Mouse (Mus musculus): ENCODE measurements at regions not wholly inside any gene's neighbourhood (a gene's known extent, or its start where the extent isn't known, plus 50 kb on each side); places are given as distances from the start of the nearest gene placed in this dataset.

DNA sequence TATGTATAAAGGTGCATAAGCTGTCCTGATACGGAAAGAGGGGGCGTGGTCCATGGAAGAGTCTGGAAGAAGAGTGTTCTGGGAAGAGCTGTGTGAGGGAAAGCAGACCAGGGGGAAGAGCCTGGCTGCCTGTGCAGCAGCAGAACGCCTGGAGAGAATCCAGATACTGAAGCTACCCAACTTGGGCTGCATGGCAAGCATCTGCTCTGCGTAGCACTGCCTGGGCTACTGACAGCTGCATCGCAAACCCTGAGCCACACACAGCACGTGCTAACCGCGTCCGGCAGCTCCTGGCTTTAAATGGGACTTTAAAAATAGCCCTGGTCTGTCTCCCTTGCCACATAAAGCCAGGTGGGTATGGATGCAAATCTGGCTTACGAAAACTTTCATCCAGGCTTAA, 78.9 kb downstream of the Spata19 start:
- TF ChIP-seq SRF (IDR thresholded peaks at IDR 0.05; ENCODE audit: control insufficient read depth, insufficient read length, low read depth) (no peak), TCF12 (IDR thresholded peaks at IDR 0.05; ENCODE audit: insufficient read depth, poor library complexity, severe bottlenecking) (peak; percentile 38), CEBPB (IDR thresholded peaks at IDR 0.05; ENCODE audit: insufficient read depth, poor library complexity, severe bottlenecking) (no peak), MYOD1 (IDR thresholded peaks at IDR 0.05; ENCODE audit: control insufficient read depth in 1 of 3, insufficient read length in 2 of 3, low read depth in 2 of 3) (peak in 2 of 3 experiments; percentile 50 to 89), USF1 (IDR thresholded peaks at IDR 0.05; ENCODE audit: low read depth) (no peak), MYOG (IDR thresholded peaks at IDR 0.05; ENCODE audit: control insufficient read depth in 1 of 3, insufficient read depth in 1 of 3, insufficient read length in 2 of 3, low read depth in 2 of 3) (peak in 2 of 3 experiments; percentile 83 to 96), TCF3 (IDR thresholded peaks at IDR 0.05; ENCODE audit: insufficient read length, low read depth) (peak; percentile 87)
- Histone ChIP-seq H3K27me3 (ENCODE audit: control insufficient read depth, insufficient read depth, insufficient read length) (no peaks in the 10 kb centered on the region), H3K4me2 (ENCODE audit: low read depth) (no peak overlapping the region), H3K4me3 (no peak overlapping the region), H3K79me2 (ENCODE audit: control insufficient read depth, insufficient read depth) (no peaks in the 10 kb centered on the region), H3K36me3 (ENCODE audit: control insufficient read depth, insufficient read depth) (no peaks in the 10 kb centered on the region), H3ac (ENCODE audit: control insufficient read depth, insufficient read length) (no peak overlapping the region)

DNA sequence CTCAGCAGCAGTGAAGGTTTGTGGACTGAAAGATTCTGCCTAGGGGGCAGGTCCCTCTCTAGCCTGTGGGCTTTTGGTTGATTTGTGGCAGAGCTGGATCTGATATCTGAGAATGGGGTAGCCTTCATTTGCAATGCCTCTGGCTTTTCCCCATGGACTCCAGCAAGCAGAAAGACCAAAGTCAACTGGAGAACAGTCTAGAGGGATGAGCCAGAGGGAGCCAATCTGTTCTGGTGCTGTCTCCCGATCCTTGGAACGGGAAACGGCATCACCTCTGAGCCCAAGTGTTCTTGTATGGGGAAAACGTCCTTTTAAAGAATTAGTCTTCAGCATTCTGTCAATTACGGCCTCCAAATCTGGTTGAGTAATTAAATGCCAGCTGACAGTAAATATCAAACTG, 80.0 kb downstream of the Spata19 start:
- TF ChIP-seq E2F4 (IDR thresholded peaks at IDR 0.05; ENCODE audit: insufficient read depth) (no peak), MAX (IDR thresholded peaks at IDR 0.05; ENCODE audit: low read depth) (no peak), TCF3 (IDR thresholded peaks at IDR 0.05; ENCODE audit: insufficient read length, low read depth) (no peak)
- Histone ChIP-seq H3K4me3 (no peak overlapping the region), H3K27me3 (ENCODE audit: control insufficient read depth, insufficient read depth, insufficient read length) (no peaks in the 10 kb centered on the region), H3ac (ENCODE audit: control insufficient read depth, insufficient read length) (no peak overlapping the region), H3K4me2 (ENCODE audit: low read depth) (no peak overlapping the region), H3K36me3 (ENCODE audit: control insufficient read depth, insufficient read depth) (no peaks in the 10 kb centered on the region), H3K79me2 (ENCODE audit: control insufficient read depth, insufficient read depth) (no peaks in the 10 kb centered on the region)

DNA sequence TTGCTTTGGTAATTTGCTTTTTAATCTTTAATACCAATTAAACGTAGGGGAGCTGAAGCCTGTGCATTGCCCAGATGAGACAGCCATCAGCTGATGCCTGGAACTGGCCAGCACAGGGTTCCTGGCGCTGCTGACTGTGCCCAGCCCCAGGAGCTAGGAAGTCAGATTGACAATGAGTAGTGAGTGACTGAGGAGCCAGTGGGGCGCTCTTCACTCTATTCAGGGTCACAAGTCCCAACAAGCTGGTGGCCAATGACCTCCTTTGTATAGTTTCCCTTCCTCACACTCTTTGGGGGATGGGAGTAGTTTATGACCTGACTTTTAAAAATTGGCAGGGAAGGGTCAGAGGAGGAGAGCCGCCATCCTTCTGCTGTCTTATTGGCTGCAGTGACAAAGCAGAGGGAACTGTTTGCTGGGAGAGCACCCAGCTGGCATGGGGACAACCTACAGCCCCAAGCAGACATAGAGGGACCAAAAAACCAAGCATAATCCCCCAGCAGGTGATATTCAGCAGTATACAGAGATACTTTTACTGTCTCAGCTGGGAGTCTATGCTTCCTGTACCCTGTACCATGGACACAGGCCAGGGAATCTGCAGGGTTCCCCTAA, 80.6 kb downstream of the Spata19 start:
- Histone ChIP-seq H3K79me2 (ENCODE audit: control insufficient read depth, insufficient read depth) (no peaks in the 10 kb centered on the region), H3K4me2 (ENCODE audit: low read depth) (no peak overlapping the region), H3K4me3 (no peak overlapping the region), H3ac (ENCODE audit: control insufficient read depth, insufficient read length) (no peak overlapping the region), H3K36me3 (ENCODE audit: control insufficient read depth, insufficient read depth) (no peaks in the 10 kb centered on the region), H3K27me3 (ENCODE audit: control insufficient read depth, insufficient read depth, insufficient read length) (no peaks in the 10 kb centered on the region)
- TF ChIP-seq POLR2A (IDR thresholded peaks at IDR 0.05; ENCODE audit: insufficient read length, low read depth) (no peak), USF1 (IDR thresholded peaks at IDR 0.05; ENCODE audit: low read depth) (no peak), MAX (IDR thresholded peaks at IDR 0.05; ENCODE audit: low read depth) (no peak), TCF12 (IDR thresholded peaks at IDR 0.05; ENCODE audit: insufficient read depth, poor library complexity, severe bottlenecking) (no peak), E2F4 (IDR thresholded peaks at IDR 0.05; ENCODE audit: insufficient read depth) (no peak), POLR2AphosphoS2 (IDR thresholded peaks at IDR 0.05; ENCODE audit: insufficient read length, low read depth) (no peak), MYOD1 (IDR thresholded peaks at IDR 0.05; ENCODE audit: control insufficient read depth in 1 of 3, insufficient read length in 2 of 3, low read depth in 2 of 3) (no peak), REST (IDR thresholded peaks at IDR 0.05; ENCODE audit: insufficient read depth, insufficient read length) (no peak), MYOG (IDR thresholded peaks at IDR 0.05; ENCODE audit: control insufficient read depth in 1 of 3, insufficient read depth in 1 of 3, insufficient read length in 2 of 3, low read depth in 2 of 3) (no peak), TCF3 (IDR thresholded peaks at IDR 0.05; ENCODE audit: insufficient read length, low read depth) (no peak)

DNA sequence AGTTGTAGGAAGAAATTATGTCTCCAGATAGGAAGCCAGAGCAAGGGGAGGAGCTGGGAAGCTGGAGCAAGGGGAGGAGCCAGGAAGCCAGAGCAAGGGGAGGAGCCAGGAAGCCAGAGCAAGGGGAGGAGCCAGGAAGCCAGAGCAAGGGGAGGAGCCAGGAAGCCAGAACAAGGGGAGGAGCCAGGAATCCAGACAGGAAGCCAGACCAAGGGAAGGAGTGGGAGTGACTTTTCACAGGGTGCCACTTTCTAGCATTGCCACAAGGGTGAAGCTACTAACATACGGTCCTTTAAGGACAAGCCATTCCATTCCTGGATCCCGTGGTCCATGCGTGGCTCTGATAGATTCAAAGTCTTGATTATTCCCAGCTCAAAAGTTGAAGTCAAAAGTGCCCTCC, 81.7 kb downstream of the Spata19 start:
- no peak overlapping the region for H3K4me2 ChIP-seq (ENCODE audit: low read depth)
- H3K36me3 ChIP-seq (ENCODE audit: control insufficient read depth, insufficient read depth): no peaks in the 10 kb centered on the region
- no peaks in the 10 kb centered on the region for H3K27me3 ChIP-seq (ENCODE audit: control insufficient read depth, insufficient read depth, insufficient read length)
- H3K4me3 ChIP-seq: no peak overlapping the region
- H3K79me2 ChIP-seq (ENCODE audit: control insufficient read depth, insufficient read depth): no peaks in the 10 kb centered on the region
- H3ac ChIP-seq (ENCODE audit: control insufficient read depth, insufficient read length): no peak overlapping the region
- TF ChIP-seq USF1 (IDR thresholded peaks at IDR 0.05; ENCODE audit: low read depth) (no peak), E2F4 (IDR thresholded peaks at IDR 0.05; ENCODE audit: insufficient read depth) (no peak), MAX (IDR thresholded peaks at IDR 0.05; ENCODE audit: low read depth) (no peak), CEBPB (IDR thresholded peaks at IDR 0.05; ENCODE audit: insufficient read depth, poor library complexity, severe bottlenecking) (no peak), MYOG (IDR thresholded peaks at IDR 0.05; ENCODE audit: control insufficient read depth in 1 of 3, insufficient read depth in 1 of 3, insufficient read length in 2 of 3, low read depth in 2 of 3) (no peak), POLR2AphosphoS2 (IDR thresholded peaks at IDR 0.05; ENCODE audit: insufficient read length, low read depth) (no peak), MYOD1 (IDR thresholded peaks at IDR 0.05; ENCODE audit: control insufficient read depth in 1 of 3, insufficient read length in 2 of 3, low read depth in 2 of 3) (no peak), TCF12 (IDR thresholded peaks at IDR 0.05; ENCODE audit: insufficient read depth, poor library complexity, severe bottlenecking) (no peak), TCF3 (IDR thresholded peaks at IDR 0.05; ENCODE audit: insufficient read length, low read depth) (no peak)

DNA sequence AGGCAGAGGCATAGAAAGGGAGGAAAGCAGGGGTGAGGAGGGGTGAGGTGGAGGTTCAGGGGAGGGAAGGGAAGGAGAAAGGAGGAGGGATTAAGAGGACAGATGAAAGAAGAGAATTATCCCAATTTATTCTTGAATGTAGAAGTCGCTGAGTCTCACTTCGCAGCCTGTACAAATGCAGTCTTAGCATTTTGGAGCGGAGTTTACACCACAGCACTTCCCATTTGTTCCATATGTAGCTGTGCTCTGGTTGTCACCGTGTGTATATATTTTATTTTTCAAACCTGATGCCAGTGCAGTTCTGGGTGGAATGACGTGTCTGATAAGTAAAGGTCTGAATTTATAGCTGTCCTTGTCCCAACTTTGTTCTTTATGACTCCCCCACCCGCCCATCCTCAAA, 105.2 kb downstream of the Spata19 start:
- Histone ChIP-seq H3ac (ENCODE audit: control insufficient read depth, insufficient read length) (no peak overlapping the region), H3K27me3 (ENCODE audit: control insufficient read depth, insufficient read depth, insufficient read length) (no peaks in the 10 kb centered on the region), H3K4me3 (no peak overlapping the region), H3K79me2 (ENCODE audit: control insufficient read depth, insufficient read depth) (no peaks in the 10 kb centered on the region), H3K4me2 (ENCODE audit: low read depth) (no peak overlapping the region), H3K36me3 (ENCODE audit: control insufficient read depth, insufficient read depth) (no peaks in the 10 kb centered on the region)
- TF ChIP-seq MYOG (IDR thresholded peaks at IDR 0.05; ENCODE audit: control insufficient read depth in 1 of 3, insufficient read depth in 1 of 3, insufficient read length in 2 of 3, low read depth in 2 of 3): no peak
- no peak for TF ChIP-seq TCF3 (IDR thresholded peaks at IDR 0.05; ENCODE audit: insufficient read length, low read depth)
- TF ChIP-seq POLR2A (IDR thresholded peaks at IDR 0.05; ENCODE audit: insufficient read length, low read depth): no peak
- TF ChIP-seq MYOD1 (IDR thresholded peaks at IDR 0.05; ENCODE audit: control insufficient read depth in 1 of 3, insufficient read length in 2 of 3, low read depth in 2 of 3): no peak
- no peak for TF ChIP-seq USF1 (IDR thresholded peaks at IDR 0.05; ENCODE audit: low read depth)
- TF ChIP-seq REST (IDR thresholded peaks at IDR 0.05; ENCODE audit: insufficient read depth, insufficient read length): no peak
- no peak for TF ChIP-seq CEBPB (IDR thresholded peaks at IDR 0.05; ENCODE audit: insufficient read depth, poor library complexity, severe bottlenecking)
- no peak for TF ChIP-seq SRF (IDR thresholded peaks at IDR 0.05; ENCODE audit: control insufficient read depth, insufficient read length, low read depth)
- no peak for TF ChIP-seq TCF12 (IDR thresholded peaks at IDR 0.05; ENCODE audit: insufficient read depth, poor library complexity, severe bottlenecking)
- TF ChIP-seq E2F4 (IDR thresholded peaks at IDR 0.05; ENCODE audit: insufficient read depth): no peak

All from myocyte (in vitro differentiated cells).